Mouse (Mus musculus): ENCODE results near the gene Spag6. TPM values are rescaled to one million over a fixed set of nuclear protein-coding genes. Genes with fewer than 3 reads are reported as not detected.

The Spag6 gene
- total RNA-seq, 1 experiment: not detected

DNA sequence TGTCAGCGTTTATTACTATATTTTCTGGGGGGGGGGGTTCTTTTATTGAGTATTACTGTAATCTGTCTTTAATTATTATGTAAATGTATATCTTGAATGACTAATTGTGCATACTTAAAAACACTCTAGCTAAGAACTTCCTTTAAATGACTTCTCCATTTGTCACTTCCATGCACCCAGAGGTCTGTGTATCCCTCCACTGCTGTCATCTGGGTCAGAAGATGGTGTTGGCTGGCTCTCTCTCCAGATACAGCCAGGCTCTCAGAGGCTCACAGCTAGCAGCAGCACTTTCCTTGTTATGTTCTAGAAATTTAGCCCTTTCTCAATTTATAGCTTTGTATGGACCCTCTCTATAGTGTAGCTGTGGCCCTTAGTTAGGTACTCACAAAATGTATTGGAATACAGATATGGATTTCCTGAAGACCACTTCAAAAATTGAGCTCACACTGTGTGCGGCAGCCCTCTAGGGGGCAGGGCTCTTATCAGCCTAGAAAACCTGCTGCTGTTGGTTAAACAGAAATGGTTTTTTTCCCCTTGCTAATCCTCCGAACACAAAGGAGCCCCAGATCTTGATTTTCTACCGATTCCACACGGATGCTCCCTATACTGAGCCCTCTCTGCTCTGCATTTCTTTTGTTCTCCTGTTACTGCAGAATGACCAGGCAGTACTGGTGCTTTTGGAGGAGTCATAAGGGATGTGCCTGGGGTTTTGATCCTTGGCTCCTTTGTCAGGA, 40.7 kb downstream of the Spag6 start:
- H3K9me3 ChIP-seq (ENCODE audit: control insufficient read depth, insufficient read depth, low read depth, low read length): no peaks in the 10 kb centered on the region
- H3K36me3 ChIP-seq (ENCODE audit: control insufficient read depth, insufficient read depth, low read length, poor library complexity, severe bottlenecking): no peaks in the 10 kb centered on the region
- in situ Hi-C loops (cut with MboI; ENCODE audit: low sequenced_read_pairs in 2 of 2, unreplicated experiment in 2 of 2): no loop called here
- no peak overlapping the region for H3K9ac ChIP-seq (ENCODE audit: insufficient read depth, low read depth, low read length, poor library complexity, severe bottlenecking)
- no peak overlapping the region for H3K27ac ChIP-seq (ENCODE audit: insufficient read depth, low read depth, low read length, poor library complexity, severe bottlenecking)
- no peak for TF ChIP-seq ZNF384 (IDR thresholded peaks at IDR 0.05; ENCODE audit: low read depth, low read length)
- TF ChIP-seq HCFC1 (IDR thresholded peaks at IDR 0.05; ENCODE audit: borderline replicate concordance, insufficient read depth, low read length): no peak
- TF ChIP-seq ZC3H11A (IDR thresholded peaks at IDR 0.05; ENCODE audit: borderline replicate concordance, low read depth, low read length): no peak
- TF ChIP-seq CHD2 (IDR thresholded peaks at IDR 0.05; ENCODE audit: low read depth, low read length): no peak
- TF ChIP-seq MAFK (IDR thresholded peaks at IDR 0.05; ENCODE audit: insufficient read depth, low read depth, low read length): no peak
- DNase-seq (ENCODE audit: low read depth, low spot score): no peak
- H3K4me3 ChIP-seq (ENCODE audit: insufficient read depth in 1 of 2, low read depth in 1 of 2, low read length in 2 of 2, poor library complexity in 1 of 2, severe bottlenecking in 1 of 2): no peak overlapping the region
- no peaks in the 10 kb centered on the region for H3K4me1 ChIP-seq (ENCODE audit: control insufficient read depth in 2 of 2, insufficient read depth in 2 of 2, low read length in 2 of 2, poor library complexity in 1 of 2)

GRCm38 (mm10) chr2:18737040-18737439, 43.2 kb downstream of the Spag6 start:
- no peak overlapping the region for H3K4me3 ChIP-seq (ENCODE audit: insufficient read depth in 1 of 2, low read depth in 1 of 2, low read length in 2 of 2, poor library complexity in 1 of 2, severe bottlenecking in 1 of 2)
- no peak overlapping the region for H3K27ac ChIP-seq (ENCODE audit: insufficient read depth, low read depth, low read length, poor library complexity, severe bottlenecking)
- H3K9me3 ChIP-seq (ENCODE audit: control insufficient read depth, insufficient read depth, low read depth, low read length): no peaks in the 10 kb centered on the region
- H3K4me1 ChIP-seq (ENCODE audit: control insufficient read depth in 2 of 2, insufficient read depth in 2 of 2, low read length in 2 of 2, poor library complexity in 1 of 2): no peaks in the 10 kb centered on the region
- no peak overlapping the region for H3K9ac ChIP-seq (ENCODE audit: insufficient read depth, low read depth, low read length, poor library complexity, severe bottlenecking)
- in situ Hi-C loops (cut with MboI; ENCODE audit: low sequenced_read_pairs in 2 of 2, unreplicated experiment in 2 of 2): no loop called here
- H3K36me3 ChIP-seq (ENCODE audit: control insufficient read depth, insufficient read depth, low read length, poor library complexity, severe bottlenecking): no peaks in the 10 kb centered on the region
- TF ChIP-seq ZC3H11A (IDR thresholded peaks at IDR 0.05; ENCODE audit: borderline replicate concordance, low read depth, low read length) (no peak), CHD2 (IDR thresholded peaks at IDR 0.05; ENCODE audit: low read depth, low read length) (no peak), MAFK (IDR thresholded peaks at IDR 0.05; ENCODE audit: insufficient read depth, low read depth, low read length) (no peak), ZNF384 (IDR thresholded peaks at IDR 0.05; ENCODE audit: low read depth, low read length) (no peak), HCFC1 (IDR thresholded peaks at IDR 0.05; ENCODE audit: borderline replicate concordance, insufficient read depth, low read length) (no peak)
- no peak for DNase-seq (ENCODE audit: low read depth, low spot score)

DNA sequence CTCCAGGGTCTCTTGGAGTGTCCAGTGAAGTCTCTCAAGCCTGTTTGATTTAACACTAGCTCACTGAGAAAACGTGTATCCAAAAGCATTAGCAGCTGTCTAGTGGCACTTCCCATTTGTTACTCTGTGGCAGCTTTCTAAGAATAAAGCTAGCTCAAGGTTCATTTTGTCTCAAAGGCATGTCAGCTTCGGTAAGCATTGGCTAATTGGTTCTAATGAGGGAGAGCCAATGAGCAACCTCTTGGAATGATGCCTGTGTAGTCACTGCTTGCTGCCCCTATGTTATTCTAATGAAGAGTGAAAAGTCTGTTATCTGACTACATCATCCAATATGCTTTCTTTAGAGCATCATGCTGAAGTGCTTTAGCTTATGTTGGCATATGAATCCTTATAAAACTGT, 45.4 kb downstream of the Spag6 start:
- no peak for TF ChIP-seq ZC3H11A (IDR thresholded peaks at IDR 0.05; ENCODE audit: borderline replicate concordance, low read depth, low read length)
- no peak for TF ChIP-seq ZNF384 (IDR thresholded peaks at IDR 0.05; ENCODE audit: low read depth, low read length)
- H3K9me3 ChIP-seq (ENCODE audit: control insufficient read depth, insufficient read depth, low read depth, low read length): no peaks in the 10 kb centered on the region
- no peak overlapping the region for H3K4me3 ChIP-seq (ENCODE audit: insufficient read depth in 1 of 2, low read depth in 1 of 2, low read length in 2 of 2, poor library complexity in 1 of 2, severe bottlenecking in 1 of 2)
- no peak for DNase-seq (ENCODE audit: low read depth, low spot score)
- H3K4me1 ChIP-seq (ENCODE audit: control insufficient read depth in 2 of 2, insufficient read depth in 2 of 2, low read length in 2 of 2, poor library complexity in 1 of 2): no peaks in the 10 kb centered on the region
- no peak overlapping the region for H3K9ac ChIP-seq (ENCODE audit: insufficient read depth, low read depth, low read length, poor library complexity, severe bottlenecking)
- H3K36me3 ChIP-seq (ENCODE audit: control insufficient read depth, insufficient read depth, low read length, poor library complexity, severe bottlenecking): no peaks in the 10 kb centered on the region
- in situ Hi-C loops (cut with MboI; ENCODE audit: low sequenced_read_pairs in 2 of 2, unreplicated experiment in 2 of 2): no loop called here
- no peak overlapping the region for H3K27ac ChIP-seq (ENCODE audit: insufficient read depth, low read depth, low read length, poor library complexity, severe bottlenecking)

DNA sequence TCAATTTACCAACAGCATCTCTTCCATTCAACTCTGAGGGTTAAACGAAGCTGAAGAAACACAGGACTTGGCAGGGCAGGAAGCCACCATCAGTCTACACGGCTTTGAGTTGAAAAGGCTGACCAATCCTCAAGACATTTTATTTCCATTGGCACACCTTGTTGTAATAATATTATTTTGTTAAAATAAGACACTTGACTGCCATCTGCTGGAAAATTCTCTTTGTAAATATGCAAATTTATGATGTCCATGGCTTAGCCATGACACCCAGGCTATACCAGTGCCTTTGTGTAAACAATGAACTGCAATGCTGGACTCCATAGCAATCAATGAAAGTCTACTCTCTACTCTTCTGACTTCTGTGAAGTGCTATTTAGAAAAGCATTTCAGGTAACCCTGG, 62.3 kb downstream of the Spag6 start:
- TF ChIP-seq HCFC1 (IDR thresholded peaks at IDR 0.05; ENCODE audit: borderline replicate concordance, insufficient read depth, low read length) (no peak), MAFK (IDR thresholded peaks at IDR 0.05; ENCODE audit: insufficient read depth, low read depth, low read length) (no peak), ZC3H11A (IDR thresholded peaks at IDR 0.05; ENCODE audit: borderline replicate concordance, low read depth, low read length) (no peak), CHD2 (IDR thresholded peaks at IDR 0.05; ENCODE audit: low read depth, low read length) (no peak), ZNF384 (IDR thresholded peaks at IDR 0.05; ENCODE audit: low read depth, low read length) (no peak)

GRCm38 (mm10) chr2:18764846-18765245, 71.0 kb downstream of the Spag6 start:
- Histone ChIP-seq H3K4me1 (ENCODE audit: control insufficient read depth in 2 of 2, insufficient read depth in 2 of 2, low read length in 2 of 2, poor library complexity in 1 of 2) (no peaks in the 10 kb centered on the region; a peak in 1 of 4 replicates), H3K9me3 (ENCODE audit: control insufficient read depth, insufficient read depth, low read depth, low read length) (no peaks in the 10 kb centered on the region), H3K4me3 (ENCODE audit: insufficient read depth in 1 of 2, low read depth in 1 of 2, low read length in 2 of 2, poor library complexity in 1 of 2, severe bottlenecking in 1 of 2) (no peak overlapping the region), H3K9ac (ENCODE audit: insufficient read depth, low read depth, low read length, poor library complexity, severe bottlenecking) (no peak overlapping the region), H3K36me3 (ENCODE audit: control insufficient read depth, insufficient read depth, low read length, poor library complexity, severe bottlenecking) (no peaks in the 10 kb centered on the region), H3K27ac (ENCODE audit: insufficient read depth, low read depth, low read length, poor library complexity, severe bottlenecking) (no peak overlapping the region)
- no peak for DNase-seq (ENCODE audit: low read depth, low spot score)
- in situ Hi-C loops (cut with MboI; ENCODE audit: low sequenced_read_pairs in 2 of 2, unreplicated experiment in 2 of 2): no loop called here
- TF ChIP-seq MAFK (IDR thresholded peaks at IDR 0.05; ENCODE audit: insufficient read depth, low read depth, low read length) (no peak), HCFC1 (IDR thresholded peaks at IDR 0.05; ENCODE audit: borderline replicate concordance, insufficient read depth, low read length) (no peak), CHD2 (IDR thresholded peaks at IDR 0.05; ENCODE audit: low read depth, low read length) (no peak), ZC3H11A (IDR thresholded peaks at IDR 0.05; ENCODE audit: borderline replicate concordance, low read depth, low read length) (no peak), ZNF384 (IDR thresholded peaks at IDR 0.05; ENCODE audit: low read depth, low read length) (no peak)

More for the DNA sequence above, 62.3 kb downstream of the Spag6 start:
- Histone ChIP-seq H3K9me3 (ENCODE audit: control insufficient read depth, insufficient read depth, low read depth, low read length) (no peaks in the 10 kb centered on the region), H3K36me3 (ENCODE audit: control insufficient read depth, insufficient read depth, low read length, poor library complexity, severe bottlenecking) (no peaks in the 10 kb centered on the region), H3K4me1 (ENCODE audit: control insufficient read depth in 2 of 2, insufficient read depth in 2 of 2, low read length in 2 of 2, poor library complexity in 1 of 2) (no peaks in the 10 kb centered on the region), H3K27ac (ENCODE audit: insufficient read depth, low read depth, low read length, poor library complexity, severe bottlenecking) (no peak overlapping the region), H3K9ac (ENCODE audit: insufficient read depth, low read depth, low read length, poor library complexity, severe bottlenecking) (no peak overlapping the region), H3K4me3 (ENCODE audit: insufficient read depth in 1 of 2, low read depth in 1 of 2, low read length in 2 of 2, poor library complexity in 1 of 2, severe bottlenecking in 1 of 2) (no peak overlapping the region)
- DNase-seq (ENCODE audit: low read depth, low spot score): no peak
- in situ Hi-C loops (cut with MboI; ENCODE audit: low sequenced_read_pairs in 2 of 2, unreplicated experiment in 2 of 2): no loop called here
